Mouse (Mus musculus): ENCODE measurements around the gene Gm9817. TPM values are rescaled to one million over a fixed set of nuclear protein-coding genes. Genes with fewer than 3 reads are reported as not detected.

The Gm9817 gene
- polyA plus RNA-seq, 1 experiment = 0.70 TPM

DNA sequence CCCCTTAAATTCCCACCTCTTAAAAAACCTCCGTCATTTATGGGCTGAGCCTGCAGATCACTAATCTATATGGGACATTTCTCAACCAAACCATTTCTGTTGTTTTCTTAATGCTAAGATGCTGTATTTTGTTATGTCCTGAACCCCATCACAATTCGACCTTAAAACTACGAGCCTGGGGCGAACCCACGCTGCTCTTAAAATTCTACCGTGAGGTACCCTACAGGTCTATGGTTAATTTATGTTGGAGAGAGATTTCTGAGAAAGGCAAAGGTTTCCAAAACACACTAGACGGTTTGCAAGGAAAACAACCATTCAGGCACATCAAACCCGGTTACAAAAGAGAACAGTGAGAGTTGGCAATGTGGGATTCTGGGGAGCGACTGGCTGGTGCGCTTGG is 45.1 kb upstream of the Gm9817 start:
- no peaks in the 10 kb centered on the region for H3K4me1 ChIP-seq (ENCODE audit: control insufficient read depth, insufficient read depth, low read length)
- TF ChIP-seq EP300 (IDR thresholded peaks at IDR 0.05; ENCODE audit: insufficient read depth, low read depth, low read length) = no peak
- no peak for TF ChIP-seq CTCF (IDR thresholded peaks at IDR 0.05; ENCODE audit: low read depth, low read length)
- TF ChIP-seq POLR2A (IDR thresholded peaks at IDR 0.05; ENCODE audit: insufficient read depth, low read length) = no peak
- no peaks in the 10 kb centered on the region for H3K9me3 ChIP-seq (replicated peaks; ENCODE audit: control insufficient read depth, insufficient read depth, low read length, poor library complexity, severe bottlenecking)
- H3K9ac ChIP-seq (ENCODE audit: low read depth, poor library complexity, severe bottlenecking) = no peak overlapping the region
- no peaks in the 10 kb centered on the region for H3K36me3 ChIP-seq (ENCODE audit: control insufficient read depth, insufficient read depth, low read length, poor library complexity, severe bottlenecking)
- no peaks in the 10 kb centered on the region for H3K27me3 ChIP-seq (ENCODE audit: control insufficient read depth, insufficient read depth, low read length, poor library complexity, severe bottlenecking)
- H3K4me3 ChIP-seq (ENCODE audit: low read depth, low read length) = no peak overlapping the region
- H3K27ac ChIP-seq (ENCODE audit: insufficient read depth, low read length) = no peak overlapping the region

DNA sequence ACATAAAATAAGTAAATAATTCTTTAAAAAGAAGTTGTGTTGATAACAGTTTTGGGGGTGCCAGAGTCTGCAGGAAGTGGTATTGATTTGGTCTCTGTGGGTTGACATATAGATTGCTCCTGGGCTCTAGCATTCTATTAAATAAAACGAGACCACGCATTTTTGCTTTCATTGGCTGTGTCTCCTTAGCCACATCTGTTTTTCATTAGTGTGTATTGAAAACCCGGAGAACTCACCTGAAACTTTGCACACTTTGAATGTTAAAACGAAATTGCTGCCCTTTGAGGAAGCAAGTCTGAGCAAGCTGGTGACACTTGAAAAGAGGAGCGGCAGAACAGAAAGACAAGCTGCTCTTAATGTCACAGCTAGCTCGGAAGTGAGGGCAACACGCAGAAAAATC is 43.7 kb upstream of the Gm9817 start:
- no peaks in the 10 kb centered on the region for H3K4me1 ChIP-seq (ENCODE audit: control insufficient read depth, insufficient read depth, low read length)
- H3K4me3 ChIP-seq (ENCODE audit: low read depth, low read length) = no peak overlapping the region
- H3K9ac ChIP-seq (ENCODE audit: low read depth, poor library complexity, severe bottlenecking) = no peak overlapping the region
- H3K27ac ChIP-seq (ENCODE audit: insufficient read depth, low read length) = no peak overlapping the region
- H3K36me3 ChIP-seq (ENCODE audit: control insufficient read depth, insufficient read depth, low read length, poor library complexity, severe bottlenecking) = no peaks in the 10 kb centered on the region
- no peaks in the 10 kb centered on the region for H3K27me3 ChIP-seq (ENCODE audit: control insufficient read depth, insufficient read depth, low read length, poor library complexity, severe bottlenecking)
- TF ChIP-seq CTCF (IDR thresholded peaks at IDR 0.05; ENCODE audit: low read depth, low read length) = no peak
- TF ChIP-seq EP300 (IDR thresholded peaks at IDR 0.05; ENCODE audit: insufficient read depth, low read depth, low read length) = no peak
- TF ChIP-seq POLR2A (IDR thresholded peaks at IDR 0.05; ENCODE audit: insufficient read depth, low read length) = no peak
- H3K9me3 ChIP-seq (replicated peaks; ENCODE audit: control insufficient read depth, insufficient read depth, low read length, poor library complexity, severe bottlenecking) = no peaks in the 10 kb centered on the region

- Histone ChIP-seq H3K27ac (ENCODE audit: insufficient read depth, low read length) (no peak overlapping the region), H3K4me1 (ENCODE audit: control insufficient read depth, insufficient read depth, low read length) (no peaks in the 10 kb centered on the region)
These were observed 42.1 kb upstream of the Gm9817 start for GRCm38 (mm10) chr13:45036417-45036816.

GRCm38 (mm10) chr13:45040195-45040594 is 38.3 kb upstream of the Gm9817 start:
- Histone ChIP-seq H3K4me1 (ENCODE audit: control insufficient read depth, insufficient read depth, low read length) (no peaks in the 10 kb centered on the region), H3K9ac (ENCODE audit: low read depth, poor library complexity, severe bottlenecking) (no peak overlapping the region), H3K4me3 (ENCODE audit: low read depth, low read length) (no peak overlapping the region), H3K36me3 (ENCODE audit: control insufficient read depth, insufficient read depth, low read length, poor library complexity, severe bottlenecking) (no peaks in the 10 kb centered on the region), H3K9me3 (replicated peaks; ENCODE audit: control insufficient read depth, insufficient read depth, low read length, poor library complexity, severe bottlenecking) (no peaks in the 10 kb centered on the region), H3K27ac (ENCODE audit: insufficient read depth, low read length) (no peak overlapping the region), H3K27me3 (ENCODE audit: control insufficient read depth, insufficient read depth, low read length, poor library complexity, severe bottlenecking) (no peaks in the 10 kb centered on the region)
- TF ChIP-seq EP300 (IDR thresholded peaks at IDR 0.05; ENCODE audit: insufficient read depth, low read depth, low read length) (no peak), POLR2A (IDR thresholded peaks at IDR 0.05; ENCODE audit: insufficient read depth, low read length) (no peak), CTCF (IDR thresholded peaks at IDR 0.05; ENCODE audit: low read depth, low read length) (no peak)

More at GRCm38 (mm10) chr13:45036417-45036816, 42.1 kb upstream of the Gm9817 start:
- Histone ChIP-seq H3K9me3 (replicated peaks; ENCODE audit: control insufficient read depth, insufficient read depth, low read length, poor library complexity, severe bottlenecking) (no peaks in the 10 kb centered on the region), H3K27me3 (ENCODE audit: control insufficient read depth, insufficient read depth, low read length, poor library complexity, severe bottlenecking) (no peaks in the 10 kb centered on the region), H3K9ac (ENCODE audit: low read depth, poor library complexity, severe bottlenecking) (no peak overlapping the region), H3K4me3 (ENCODE audit: low read depth, low read length) (no peak overlapping the region), H3K36me3 (ENCODE audit: control insufficient read depth, insufficient read depth, low read length, poor library complexity, severe bottlenecking) (no peaks in the 10 kb centered on the region)
- TF ChIP-seq EP300 (IDR thresholded peaks at IDR 0.05; ENCODE audit: insufficient read depth, low read depth, low read length) (no peak), CTCF (IDR thresholded peaks at IDR 0.05; ENCODE audit: low read depth, low read length) (no peak), POLR2A (IDR thresholded peaks at IDR 0.05; ENCODE audit: insufficient read depth, low read length) (no peak)

- Histone ChIP-seq H3K27me3 (ENCODE audit: control insufficient read depth, insufficient read depth, low read length, poor library complexity, severe bottlenecking) (no peaks in the 10 kb centered on the region), H3K9me3 (replicated peaks; ENCODE audit: control insufficient read depth, insufficient read depth, low read length, poor library complexity, severe bottlenecking) (no peaks in the 10 kb centered on the region), H3K4me3 (ENCODE audit: low read depth, low read length) (no peak overlapping the region), H3K36me3 (ENCODE audit: control insufficient read depth, insufficient read depth, low read length, poor library complexity, severe bottlenecking) (no peaks in the 10 kb centered on the region), H3K27ac (ENCODE audit: insufficient read depth, low read length) (no peak overlapping the region), H3K9ac (ENCODE audit: low read depth, poor library complexity, severe bottlenecking) (no peak overlapping the region), H3K4me1 (ENCODE audit: control insufficient read depth, insufficient read depth, low read length) (no peaks in the 10 kb centered on the region)
- TF ChIP-seq EP300 (IDR thresholded peaks at IDR 0.05; ENCODE audit: insufficient read depth, low read depth, low read length) (no peak), CTCF (IDR thresholded peaks at IDR 0.05; ENCODE audit: low read depth, low read length) (no peak), POLR2A (IDR thresholded peaks at IDR 0.05; ENCODE audit: insufficient read depth, low read length) (no peak)
These were observed 37.8 kb upstream of the Gm9817 start for GRCm38 (mm10) chr13:45040741-45041140.

DNA sequence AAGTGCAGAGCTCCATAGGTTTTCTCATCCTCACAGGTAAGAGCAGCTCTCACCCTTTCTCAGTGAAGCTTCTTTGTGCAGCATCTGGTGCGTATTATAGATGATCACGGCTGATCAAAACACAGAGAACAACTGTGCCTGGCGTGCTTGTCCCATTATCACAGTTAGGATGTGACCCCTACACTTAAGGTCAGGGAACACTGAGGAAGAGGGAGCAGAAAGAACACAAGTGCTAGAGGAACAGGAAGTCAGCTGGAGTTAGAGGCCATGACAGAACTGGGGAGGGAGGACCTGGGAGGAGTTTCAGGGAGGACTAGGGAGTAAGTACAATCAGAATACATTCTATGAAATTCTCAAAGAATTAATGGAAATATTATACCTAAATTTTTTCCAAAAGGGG is 35.0 kb upstream of the Gm9817 start:
- no peaks in the 10 kb centered on the region for H3K27me3 ChIP-seq (ENCODE audit: control insufficient read depth, insufficient read depth, low read length, poor library complexity, severe bottlenecking)
- H3K4me3 ChIP-seq (ENCODE audit: low read depth, low read length) = no peak overlapping the region
- no peak overlapping the region for H3K27ac ChIP-seq (ENCODE audit: insufficient read depth, low read length)
- no peaks in the 10 kb centered on the region for H3K9me3 ChIP-seq (replicated peaks; ENCODE audit: control insufficient read depth, insufficient read depth, low read length, poor library complexity, severe bottlenecking)
- H3K4me1 ChIP-seq (ENCODE audit: control insufficient read depth, insufficient read depth, low read length) = no peaks in the 10 kb centered on the region
- H3K36me3 ChIP-seq (ENCODE audit: control insufficient read depth, insufficient read depth, low read length, poor library complexity, severe bottlenecking) = no peaks in the 10 kb centered on the region
- TF ChIP-seq EP300 (IDR thresholded peaks at IDR 0.05; ENCODE audit: insufficient read depth, low read depth, low read length) = no peak
- TF ChIP-seq POLR2A (IDR thresholded peaks at IDR 0.05; ENCODE audit: insufficient read depth, low read length) = no peak
- no peak for TF ChIP-seq CTCF (IDR thresholded peaks at IDR 0.05; ENCODE audit: low read depth, low read length)
- H3K9ac ChIP-seq (ENCODE audit: low read depth, poor library complexity, severe bottlenecking) = no peak overlapping the region

Data from ES-Bruce4 (cell line).